Mouse (Mus musculus): ENCODE measurements at regions not wholly inside any gene's neighbourhood (a gene's known extent, or its start where the extent isn't known, plus 50 kb on each side); places are given as distances from the start of the nearest gene placed in this dataset.
"Not testable (repeated sequence)": the region's sequence is repeated elsewhere in the genome, so short reads cannot be mapped to it uniquely, and the experiment has no call there.

- no peak for DNase-seq (ENCODE audit: low read depth, low spot score)
These were observed 94.8 kb upstream of the Mdm1 start for GRCm38 (mm10) chr10:118046831-118047230.

GRCm38 (mm10) chr10:118049330-118049729 is 92.3 kb upstream of the Mdm1 start:
- no peak for DNase-seq (ENCODE audit: low read depth, low spot score)

GRCm38 (mm10) chr10:118050152-118050641 is 91.4 kb upstream of the Mdm1 start:
- DNase-seq (ENCODE audit: low read depth, low spot score): peak; percentile 55

GRCm38 (mm10) chr10:118052042-118052441 is 89.6 kb upstream of the Mdm1 start:
- DNase-seq (ENCODE audit: low read depth, low spot score): no peak

- DNase-seq (ENCODE audit: low read depth, low spot score): no peak
These were observed 89.1 kb upstream of the Mdm1 start for GRCm38 (mm10) chr10:118052477-118052876.

- DNase-seq (ENCODE audit: low read depth, low spot score): no peak
These were observed 88.6 kb upstream of the Mdm1 start for GRCm38 (mm10) chr10:118053037-118053436.

- DNase-seq (ENCODE audit: low read depth, low spot score): no peak
These were observed 84.8 kb upstream of the Mdm1 start for GRCm38 (mm10) chr10:118056789-118057271.

- peak; percentile 69 for DNase-seq (ENCODE audit: low read depth, low spot score)
These were observed 84.1 kb upstream of the Mdm1 start for GRCm38 (mm10) chr10:118057516-118057915.

GRCm38 (mm10) chr10:118064816-118065216 is 76.8 kb upstream of the Mdm1 start:
- DNase-seq (ENCODE audit: low read depth, low spot score): peak; percentile 84

GRCm38 (mm10) chr10:118076341-118076740 is 65.3 kb upstream of the Mdm1 start:
- not testable (repeated sequence) for DNase-seq (ENCODE audit: low read depth, low spot score)

GRCm38 (mm10) chr10:118081636-118082166 is 59.9 kb upstream of the Mdm1 start:
- no peak for DNase-seq (ENCODE audit: low read depth, low spot score)

- peak; percentile 87 for DNase-seq (ENCODE audit: low read depth, low spot score)
These were observed 58.4 kb upstream of the Mdm1 start for GRCm38 (mm10) chr10:118083035-118083720.

- DNase-seq (ENCODE audit: low read depth, low spot score): peak; percentile 65
These were observed 57.9 kb upstream of the Mdm1 start for GRCm38 (mm10) chr10:118083721-118084075.

- no peak for DNase-seq (ENCODE audit: low read depth, low spot score)
These were observed 56.3 kb upstream of the Mdm1 start for GRCm38 (mm10) chr10:118085046-118085983.

- DNase-seq (ENCODE audit: low read depth, low spot score): peak; percentile 38
These were observed 53.9 kb upstream of the Mdm1 start for GRCm38 (mm10) chr10:118087570-118088340.

GRCm38 (mm10) chr10:118088499-118088898 is 53.1 kb upstream of the Mdm1 start:
- no peak for DNase-seq (ENCODE audit: low read depth, low spot score)

GRCm38 (mm10) chr10:118089879-118090278 is 51.7 kb upstream of the Mdm1 start:
- DNase-seq (ENCODE audit: low read depth, low spot score): peak; percentile 36

- DNase-seq (ENCODE audit: low read depth, low spot score): no peak
These were observed 50.1 kb upstream of the Mdm1 start for GRCm38 (mm10) chr10:118091476-118091875.
